Mouse (Mus musculus): ENCODE measurements around the gene Nup93.

- TF ChIP-seq CTCF (IDR thresholded peaks at IDR 0.05; ENCODE audit: borderline replicate concordance, control insufficient read depth, extremely low read depth, insufficient read depth, low read length, poor library complexity) (peak; percentile 17; the same call in 1 of the 2 replicates), POLR2A (IDR thresholded peaks at IDR 0.05; ENCODE audit: control insufficient read depth, extremely low read depth, insufficient read depth, low read length, poor library complexity) (peak; percentile 50; the same call in 1 of the 2 replicates)
Measured at GRCm38 (mm10) chr8:94214252-94215173, at the start of gene Nup93.

All from thymus, adult 2 months (tissue).